Mouse (Mus musculus): Measurements from ENCODE around the gene Nfatc2.

GRCm38 (mm10) chr2:168591076-168591475, 10.4 kb downstream of the Nfatc2 start:
- TF ChIP-seq GATA1 (IDR thresholded peaks at IDR 0.05; ENCODE audit: borderline replicate concordance, low read length): no peak
- TF ChIP-seq FLI1 (IDR thresholded peaks at IDR 0.05; ENCODE audit: low read length): no peak

Measured in megakaryocyte, embryonic 14.5 days (primary cell).